Mouse (Mus musculus) kidney, postnatal 10 days (tissue): ENCODE data around the gene Crtc3.

Source experiments
- DNase-seq: peaks from one replicate; pipeline ENCODE4 v3.0.0; 2021; ENCODE audit warnings: mixed read lengths

Crtc3 gene

DNA sequence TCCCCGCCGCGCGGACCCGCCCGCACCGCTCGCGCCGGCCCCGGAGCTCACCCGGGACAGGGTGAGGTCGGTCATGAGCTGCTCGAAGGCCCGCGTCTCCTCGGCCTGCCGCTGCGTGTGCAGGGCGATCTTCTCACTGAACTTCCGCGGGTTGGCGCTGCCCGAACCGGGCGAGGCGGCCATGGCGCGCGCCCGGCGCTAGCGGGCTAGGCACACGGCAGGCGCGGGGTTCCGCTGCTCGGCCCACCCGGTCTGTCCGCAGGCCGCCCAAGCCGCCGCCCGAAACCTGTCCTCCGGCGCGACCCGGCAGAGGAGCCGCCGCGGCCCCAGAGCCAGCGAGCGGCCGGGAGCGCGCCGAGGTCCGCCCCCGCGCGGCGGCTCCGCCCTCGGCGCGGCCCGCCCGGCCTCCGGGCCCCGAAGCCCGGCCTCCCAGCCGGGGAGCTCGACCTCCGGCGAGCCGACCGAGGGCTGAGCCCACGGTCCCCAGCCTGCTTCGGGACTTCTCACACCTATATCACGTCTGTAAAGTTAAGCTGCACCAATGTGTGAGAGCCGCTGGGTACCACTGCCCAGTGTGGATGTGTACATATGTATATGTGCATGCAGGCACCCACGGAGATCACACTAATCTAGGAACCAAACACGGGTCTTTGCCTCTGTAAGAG, at the start of gene Crtc3:
TSS of gene Crtc3 (minus strand) at position 322 of the 665 bp plus-strand sequence.
- peak; percentile 85 for DNase-seq

DNA sequence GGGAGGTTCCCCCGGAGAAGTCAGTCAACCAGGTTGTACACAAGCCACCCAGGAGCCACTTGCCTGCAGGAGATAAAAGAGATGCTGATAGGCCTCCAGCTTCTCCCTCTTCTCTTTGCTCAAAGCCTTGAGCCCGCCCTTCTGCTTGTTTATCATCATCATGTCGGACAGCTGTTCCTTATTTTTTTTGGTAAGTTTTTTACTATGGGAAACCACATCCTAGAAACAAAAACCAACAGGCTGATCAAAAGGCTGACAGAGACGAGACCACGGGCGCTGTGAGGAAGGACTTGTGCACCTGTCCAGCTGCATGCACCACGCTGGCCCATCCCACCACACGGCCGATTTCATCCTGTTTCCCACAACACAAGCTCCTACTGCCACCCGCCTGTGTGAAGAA, 47.5 kb upstream of the Crtc3 start:
- DNase-seq, result no peak

- DNase-seq, result no peak
These were observed 44.3 kb upstream of the Crtc3 start for GRCm38 (mm10) chr7:80732986-80733385.

DNA sequence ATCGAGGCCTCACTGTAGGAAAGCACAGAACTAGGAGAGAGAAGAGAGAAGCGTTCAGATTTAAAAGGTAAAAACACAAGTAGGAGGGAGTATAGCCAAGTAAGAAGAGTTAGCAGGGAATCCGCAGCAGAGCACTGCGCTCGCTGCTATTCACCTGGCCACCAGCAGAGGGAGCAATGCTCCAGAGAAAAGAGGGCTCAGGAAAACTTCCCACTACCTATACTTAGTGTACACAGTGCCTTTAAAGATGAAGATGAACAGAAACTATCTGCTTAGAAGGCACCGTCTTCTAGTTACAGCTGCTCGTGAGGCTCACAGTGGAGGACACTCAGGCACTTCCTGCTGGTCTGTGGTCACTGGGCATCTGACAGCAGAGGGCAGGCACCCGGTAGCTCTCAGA, 41.0 kb upstream of the Crtc3 start:
- peak; percentile 82 for DNase-seq

- no peak for DNase-seq
These were observed 32.4 kb upstream of the Crtc3 start for GRCm38 (mm10) chr7:80721041-80721440.

- no peak for DNase-seq
These were observed 30.9 kb upstream of the Crtc3 start for GRCm38 (mm10) chr7:80719582-80719981.

GRCm38 (mm10) chr7:80719038-80719437, 30.4 kb upstream of the Crtc3 start:
- no peak for DNase-seq

DNA sequence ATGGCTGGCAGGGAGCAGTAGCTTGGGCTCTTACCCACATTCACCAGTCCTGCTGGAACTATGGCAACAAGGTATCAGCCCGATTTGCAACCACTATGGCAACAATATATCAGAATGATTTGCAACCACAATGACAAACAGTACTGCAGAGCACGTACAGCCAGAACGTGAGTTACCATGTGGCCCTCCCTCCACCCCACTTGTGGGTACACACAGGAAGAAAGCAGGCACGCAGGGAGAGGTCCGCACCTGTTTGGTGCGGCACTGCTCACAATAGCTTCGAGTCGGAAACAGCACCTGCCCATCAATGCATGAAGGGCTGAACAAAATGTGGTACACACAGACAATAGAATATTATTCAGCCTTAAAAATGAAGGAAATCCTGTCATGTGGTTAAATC, 29.8 kb upstream of the Crtc3 start:
- no peak for DNase-seq

- DNase-seq, result no peak
These were observed 28.1 kb upstream of the Crtc3 start for GRCm38 (mm10) chr7:80716758-80717157.

DNA sequence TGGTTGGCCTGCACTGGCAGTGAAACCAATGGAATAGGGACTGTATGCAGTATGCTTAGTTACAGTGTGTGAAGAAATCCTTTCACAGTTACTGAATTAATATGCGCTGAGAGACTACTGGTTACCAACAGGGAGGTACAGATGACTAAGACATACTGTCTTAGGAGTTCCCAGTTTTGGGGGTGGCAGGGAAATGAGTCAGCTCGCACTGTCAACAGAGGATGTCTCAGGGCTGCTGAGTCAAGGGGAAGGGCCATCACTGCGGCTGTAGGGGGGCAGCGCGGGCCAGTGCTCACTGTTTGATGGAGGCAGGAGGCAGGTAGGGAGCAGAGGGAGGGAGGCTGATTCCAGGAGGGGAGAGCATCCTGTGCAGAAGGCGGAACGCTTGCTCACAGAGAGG, 26.6 kb upstream of the Crtc3 start:
- no peak for DNase-seq

DNA sequence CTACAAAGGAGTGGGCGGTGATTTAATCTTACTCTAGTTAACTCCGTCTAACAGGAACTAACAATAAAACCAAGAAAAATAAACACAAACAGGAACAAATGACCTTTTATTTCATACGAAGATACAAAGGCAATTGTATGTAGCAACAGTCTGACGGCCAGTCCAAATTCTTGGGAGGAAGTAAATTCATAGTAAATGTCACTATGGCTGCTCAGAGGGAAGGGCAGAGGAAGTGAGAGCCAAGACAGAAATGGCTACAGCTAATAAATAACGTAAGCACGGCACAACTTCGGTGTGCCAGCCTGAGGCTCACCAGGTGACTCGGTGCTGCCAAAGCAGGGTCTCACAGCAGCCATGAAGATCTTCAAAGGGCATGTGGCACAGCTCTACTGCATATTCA, 22.8 kb upstream of the Crtc3 start:
- no peak for DNase-seq

- no peak for DNase-seq
These were observed 21.7 kb upstream of the Crtc3 start for GRCm38 (mm10) chr7:80710333-80710732.

DNA sequence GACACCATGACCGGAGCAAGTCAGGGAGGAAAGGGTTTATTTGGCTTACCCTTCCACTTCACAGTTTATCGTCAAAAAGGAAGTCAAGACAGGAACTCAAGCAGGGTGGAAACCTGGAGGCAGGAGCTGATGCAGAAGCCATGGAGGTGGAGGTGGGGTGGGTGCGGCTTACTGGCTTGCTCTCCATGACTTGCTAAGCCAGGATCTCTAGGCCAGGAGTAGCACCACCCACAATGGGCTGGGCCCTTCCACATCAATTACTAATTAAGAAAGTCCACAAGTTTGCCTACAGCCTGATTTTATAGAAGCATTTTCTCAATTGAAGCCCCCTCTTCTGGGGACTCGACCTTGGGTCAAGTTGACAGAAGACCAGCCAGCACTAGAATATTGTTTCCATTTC, 15.4 kb upstream of the Crtc3 start:
- DNase-seq, result no peak

GRCm38 (mm10) chr7:80702510-80702909, 13.8 kb upstream of the Crtc3 start:
- DNase-seq, result no peak

DNA sequence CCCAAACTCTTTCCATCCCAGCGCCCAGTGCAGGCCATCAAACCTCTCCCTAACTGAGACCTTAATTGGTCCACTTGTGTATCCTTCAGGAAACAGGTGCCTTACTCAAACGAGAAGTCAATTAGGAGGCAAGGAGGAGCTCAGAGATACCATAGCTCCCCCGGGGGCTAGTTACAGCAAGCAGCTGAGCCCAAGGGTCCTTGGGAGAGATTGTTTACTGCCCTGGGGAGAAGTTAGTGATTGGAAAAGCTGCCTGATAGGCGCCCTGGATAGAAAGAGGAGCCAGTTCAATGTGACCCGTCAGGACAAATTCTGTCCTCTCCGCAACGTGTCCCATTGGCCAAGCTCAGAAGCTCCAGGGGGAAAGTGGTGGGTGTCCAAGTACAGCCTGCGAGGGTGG, 11.0 kb upstream of the Crtc3 start:
- DNase-seq, result no peak

GRCm38 (mm10) chr7:80698940-80699339, 10.3 kb upstream of the Crtc3 start:
- DNase-seq, result no peak

- no peak for DNase-seq
These were observed 9.2 kb upstream of the Crtc3 start for GRCm38 (mm10) chr7:80697859-80698258.

DNA sequence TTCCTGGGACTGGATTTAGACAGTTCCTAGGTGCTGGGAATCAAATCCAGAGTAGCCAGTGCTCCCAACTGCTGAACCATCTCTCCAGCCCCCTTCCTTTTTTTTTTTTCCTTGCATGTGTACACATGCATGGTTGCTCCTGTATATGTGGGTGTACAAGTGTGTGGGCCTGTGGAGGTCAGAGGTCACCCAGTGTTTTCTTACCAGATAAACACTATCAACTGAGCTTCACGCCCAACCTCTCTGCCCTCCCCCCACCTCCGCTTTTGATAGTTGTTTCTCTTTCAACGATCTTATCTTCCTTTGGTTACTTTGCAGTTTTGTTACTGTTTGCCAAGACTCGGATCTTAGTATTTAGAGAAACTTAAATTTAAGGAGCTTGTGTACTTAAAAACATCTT, 8.2 kb upstream of the Crtc3 start:
- no peak for DNase-seq

DNA sequence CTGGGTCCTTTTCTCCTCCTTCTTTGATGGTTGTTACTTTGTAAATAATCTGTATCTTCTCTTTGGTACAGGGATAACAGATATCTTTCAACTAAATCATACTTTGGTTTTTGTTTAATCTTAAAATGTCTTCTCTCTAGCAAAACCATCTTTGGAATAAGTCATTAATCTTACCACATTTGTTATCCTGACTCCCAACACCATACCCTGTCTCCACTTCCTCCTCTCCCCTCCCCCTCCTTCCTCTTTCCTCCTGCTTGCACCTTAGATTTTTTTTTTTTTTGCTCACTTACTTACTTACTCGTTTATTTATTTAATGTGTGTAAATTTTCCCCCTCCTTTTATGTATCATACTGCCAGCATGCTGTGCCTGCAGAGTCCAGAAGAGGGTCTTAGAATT, 7.7 kb upstream of the Crtc3 start:
- DNase-seq, result no peak

DNA sequence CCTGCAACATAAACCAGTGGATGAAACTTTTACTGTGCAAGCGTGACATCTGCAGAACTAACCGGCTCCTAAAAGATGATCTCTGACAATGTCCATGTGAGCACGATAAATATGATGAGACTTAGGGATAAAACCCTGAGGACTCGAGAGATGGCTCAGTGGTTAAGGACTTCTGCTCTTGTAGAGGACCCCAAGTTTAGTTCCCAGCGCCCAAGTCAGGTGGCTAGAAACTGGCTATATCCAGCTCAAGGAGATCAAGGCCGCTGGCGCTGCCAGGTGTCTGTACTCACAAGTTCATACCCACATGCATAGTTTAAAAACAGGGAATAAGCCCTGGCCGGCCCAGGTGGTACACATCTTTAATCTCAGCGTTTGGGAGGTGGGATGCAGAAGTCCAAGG, 3.8 kb upstream of the Crtc3 start:
- DNase-seq, result no peak

DNA sequence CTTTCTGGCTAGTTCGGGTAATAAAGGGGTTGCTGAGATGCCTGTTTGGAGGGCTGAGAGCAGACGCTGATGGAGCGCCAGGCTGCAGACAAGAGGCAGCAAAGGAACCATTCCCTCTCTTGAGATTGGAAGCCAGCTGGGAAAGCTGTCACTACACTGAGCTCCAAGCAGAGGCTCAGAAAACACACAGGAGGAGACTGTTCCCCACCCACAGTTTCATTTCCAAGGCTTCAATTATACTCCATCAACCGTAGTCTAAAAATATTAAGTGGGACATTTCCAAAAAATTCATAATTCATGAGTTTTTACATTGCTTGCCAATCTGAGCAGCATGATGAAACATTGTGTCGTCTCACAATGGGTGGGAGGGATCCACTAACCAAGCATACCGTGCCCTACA, 2.5 kb upstream of the Crtc3 start:
- no peak for DNase-seq

- DNase-seq, result no peak
These were observed 529 bp upstream of the Crtc3 start for GRCm38 (mm10) chr7:80689221-80689591.

DNA sequence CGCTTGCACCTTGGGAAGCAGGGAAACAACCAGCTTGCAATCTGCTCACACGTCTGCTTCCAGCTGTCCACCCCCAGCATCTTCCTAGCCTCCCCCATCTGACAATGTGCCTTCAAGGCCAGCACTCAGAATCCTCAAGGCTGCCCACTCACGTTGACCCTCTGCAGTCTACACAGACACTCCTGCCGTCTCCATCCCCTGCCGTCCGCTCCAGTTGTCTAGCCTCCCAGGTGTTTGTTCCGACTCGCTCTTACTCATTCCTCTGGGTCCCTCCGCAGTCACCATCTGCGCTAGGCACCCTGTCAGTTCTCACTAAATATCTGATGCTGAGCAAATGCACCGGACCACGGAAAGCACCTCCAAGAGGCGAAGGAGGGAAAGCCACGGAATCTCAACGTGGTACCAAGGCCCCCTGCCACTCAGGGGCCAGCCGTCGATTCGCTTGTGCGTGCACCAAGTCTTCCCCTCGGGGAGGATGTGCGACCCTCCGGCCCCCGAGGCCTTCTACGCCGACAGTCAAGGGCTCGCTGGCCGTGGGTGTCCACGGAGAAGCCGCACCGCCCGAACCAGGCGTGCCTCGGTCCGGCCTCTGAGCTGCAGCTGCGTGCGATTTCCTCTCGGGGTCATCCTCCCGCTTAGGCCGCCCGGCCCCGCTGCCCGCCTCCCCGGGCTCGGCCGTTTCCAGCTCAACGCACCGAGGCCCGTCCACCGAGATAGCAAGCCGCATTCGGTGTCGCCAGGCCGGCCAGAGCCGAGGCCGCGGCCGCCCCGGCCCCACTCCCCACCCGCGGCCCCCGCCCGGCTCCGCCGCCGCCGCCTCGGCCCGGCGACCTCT, 739 bp downstream of the Crtc3 start:
- DNase-seq, result peak; percentile 75

- no peak for DNase-seq
These were observed 3.0 kb downstream of the Crtc3 start for GRCm38 (mm10) chr7:80685639-80686038.

DNA sequence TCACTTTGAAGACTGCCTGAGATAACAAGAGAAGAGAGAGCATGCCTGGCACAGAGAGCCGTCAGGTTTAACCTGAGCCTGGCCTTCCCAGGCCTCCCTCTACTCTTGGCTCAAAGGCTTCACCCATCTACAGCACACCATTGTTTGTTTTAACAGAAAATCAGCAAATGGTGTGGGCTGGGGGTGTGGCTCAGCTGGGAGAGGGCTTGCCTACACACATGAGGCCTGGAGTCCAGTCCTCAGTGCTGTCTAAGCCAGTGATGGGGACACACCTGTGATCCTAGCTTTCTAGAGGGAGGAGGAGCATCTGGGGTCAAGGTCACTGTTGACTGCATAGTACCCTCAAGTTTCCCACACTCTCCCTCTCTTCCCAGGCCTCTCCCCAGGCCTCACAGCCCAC, 6.0 kb downstream of the Crtc3 start:
- DNase-seq, result no peak
